Mouse (Mus musculus) neural tube, embryonic 14.5 days (tissue): ENCODE results near the gene Odf2l. TPM values are rescaled to one million over a fixed set of nuclear protein-coding genes. Genes with fewer than 3 reads are reported as not detected.

ENCODE experiments used
- ATAC-seq: fragments of 200-750 bp; cut with Nextera tagmentation; 2 replicates; pipeline ENCODE4 v1.8.0; 2017; ENCODE audit warnings: low read depth, mild to moderate bottlenecking, moderate TSS enrichment, moderate library complexity
- H3K27ac ChIP-seq: fragments of 300-500 bp; sonication (generic); 2 replicates; pipeline ENCODE4 v1.5.1; 2014; ENCODE audit warnings: low read depth, mild to moderate bottlenecking, control low read depth, low read length, moderate library complexity, mixed read lengths
- H3K27me3 ChIP-seq: fragments of 300-500 bp; sonication (generic); 2 replicates; pipeline ENCODE4 v1.6.1; 2014; ENCODE audit warnings: low read length; ENCODE audit not compliant: control insufficient read depth, insufficient read depth
- H3K36me3 ChIP-seq: fragments of 300-500 bp; sonication (generic); 2 replicates; pipeline ENCODE4 v1.6.1; 2014; ENCODE audit warnings: low read length, mixed read lengths; ENCODE audit not compliant: control insufficient read depth, insufficient read depth
- H3K4me1 ChIP-seq: fragments of 300-500 bp; sonication (generic); 2 replicates; pipeline ENCODE4 v1.6.1; 2014; ENCODE audit warnings: low read length; ENCODE audit not compliant: control insufficient read depth, insufficient read depth
- H3K4me2 ChIP-seq: fragments of 300-500 bp; sonication (generic); 2 replicates; pipeline ENCODE4 v1.6.1; 2014; ENCODE audit warnings: mild to moderate bottlenecking, low read depth, low read length, control low read depth
- H3K4me3 ChIP-seq: fragments of 300-500 bp; sonication (generic); 2 replicates; pipeline ENCODE4 v1.5.1; 2014; ENCODE audit warnings: low read depth, low read length, control low read depth, mixed read lengths
- H3K9ac ChIP-seq: fragments of 300-500 bp; sonication (generic); replicated peaks from 2 replicates; pipeline ENCODE4 v1.6.1; 2014; ENCODE audit warnings: low read depth, mild to moderate bottlenecking, control low read depth, low read length, mixed read lengths
- H3K9me3 ChIP-seq: fragments of 300-500 bp; sonication (generic); 2 replicates; pipeline ENCODE4 v1.6.1; 2016; ENCODE audit warnings: low read length; ENCODE audit not compliant: control insufficient read depth
- WGBS: fragments of 180-500 bp; shearing (Covaris S2); extraction: QIAGEN DNeasy Blood & Tissue Kit; methylation state at CpG from one replicate; pipeline ENCODE4 v1.1.7; 2014; 5-methylcytosine and 5-hydroxymethylcytosine counted together
- polyA plus RNA-seq: library from polyadenylated mRNA; unstranded; fragments of >200 nt; fragmentation: Nextera tagmentation; extraction: Ambion mirVana; gene quantifications from 2 replicates; pipeline ENCODE4 v1.2.1, GENCODE M21; 2014

Gene Odf2l
- polyA plus RNA-seq, 1 experiment from 2014 or later = 14.5 TPM

DNA sequence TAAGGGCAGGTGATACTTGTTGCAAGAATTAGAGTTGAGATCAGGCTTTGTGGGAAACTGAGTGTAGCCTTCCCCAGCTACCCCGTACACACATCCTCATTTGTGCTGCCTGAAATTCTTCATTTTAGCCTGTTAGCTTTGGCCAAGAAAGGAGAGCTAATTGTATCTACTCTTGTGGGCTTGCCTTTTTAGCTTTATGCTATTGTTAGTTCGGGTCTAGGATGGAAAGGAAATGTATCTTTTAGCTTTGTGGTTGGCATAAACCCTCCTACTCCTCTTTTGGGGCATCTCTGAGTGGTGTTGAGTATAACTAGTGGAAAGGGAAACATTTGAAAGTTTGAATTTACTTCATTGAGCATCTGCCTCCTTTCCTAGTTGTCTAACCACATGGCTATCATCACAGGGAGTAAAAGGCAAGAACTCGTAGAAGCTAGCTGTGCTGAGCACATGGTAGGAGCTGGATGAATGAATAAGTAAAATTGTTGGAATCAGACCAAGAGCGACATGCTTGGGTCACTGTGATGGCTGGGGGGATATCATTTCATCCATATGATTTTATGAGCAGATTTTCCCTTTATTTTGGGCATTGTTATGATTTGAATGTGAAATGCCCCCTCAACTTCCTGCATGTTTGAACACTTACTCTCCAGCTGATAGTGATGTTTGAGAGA is 53.1 kb downstream of the Odf2l start:
- no peaks in the 10 kb centered on the region for H3K27me3 ChIP-seq

GRCm38 (mm10) chr3:145184645-145185044 is 66.3 kb downstream of the Odf2l start:
- no peaks in the 10 kb centered on the region for H3K9me3 ChIP-seq
- H3K4me3 ChIP-seq = no peak overlapping the region
- ATAC-seq = no peak
- no peak overlapping the region for H3K27ac ChIP-seq
- no peaks in the 10 kb centered on the region for H3K4me1 ChIP-seq
- H3K9ac ChIP-seq = no peak overlapping the region
- H3K4me2 ChIP-seq = no peak overlapping the region
- no peaks in the 10 kb centered on the region for H3K27me3 ChIP-seq
- H3K36me3 ChIP-seq = no peaks in the 10 kb centered on the region

More for the DNA sequence above, 53.1 kb downstream of the Odf2l start:
- no peaks in the 10 kb centered on the region for H3K36me3 ChIP-seq
- 84% methylated on average over 4 of the region's 4 CpGs for WGBS
- no peak overlapping the region for H3K27ac ChIP-seq
- H3K4me3 ChIP-seq = no peak overlapping the region
- no peak overlapping the region for H3K9ac ChIP-seq
- H3K4me1 ChIP-seq = no peaks in the 10 kb centered on the region
- no peak overlapping the region for H3K4me2 ChIP-seq
- no peaks in the 10 kb centered on the region for H3K9me3 ChIP-seq
- no peak for ATAC-seq

DNA sequence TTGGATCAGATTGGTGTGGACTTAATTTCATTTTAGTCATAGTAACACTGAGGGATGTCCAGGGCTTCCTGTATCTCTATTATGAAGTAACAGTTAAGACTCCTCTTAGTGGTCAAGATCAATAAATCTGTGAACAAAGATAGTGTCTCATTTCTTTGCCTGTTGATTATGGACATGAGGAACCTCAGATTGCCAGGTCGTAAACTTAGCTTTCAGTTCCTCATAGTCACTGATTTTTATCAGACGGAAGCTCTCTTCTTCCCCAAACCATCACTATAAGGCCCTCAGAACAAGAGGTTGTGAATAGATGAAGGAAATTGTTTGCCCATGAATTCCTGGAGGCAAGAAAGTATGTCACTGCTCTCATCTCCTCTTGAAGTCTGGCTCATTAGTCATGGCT is 73.6 kb downstream of the Odf2l start:
- ATAC-seq = no peak

GRCm38 (mm10) chr3:145195240-145195923 is 77.0 kb downstream of the Odf2l start:
- ATAC-seq = no peak
- Histone ChIP-seq H3K36me3 (no peaks in the 10 kb centered on the region), H3K27ac (no peak overlapping the region), H3K4me3 (no peak overlapping the region), H3K9me3 (no peaks in the 10 kb centered on the region), H3K9ac (no peak overlapping the region), H3K4me2 (no peak overlapping the region), H3K4me1 (no peaks in the 10 kb centered on the region), H3K27me3 (no peaks in the 10 kb centered on the region)
- 88% methylated on average over 8 of the region's 8 CpGs for WGBS

More for the DNA sequence above, 73.6 kb downstream of the Odf2l start:
- Histone ChIP-seq H3K27ac (no peak overlapping the region), H3K9me3 (no peaks in the 10 kb centered on the region), H3K4me1 (no peaks in the 10 kb centered on the region), H3K4me3 (no peak overlapping the region), H3K4me2 (no peak overlapping the region), H3K27me3 (no peaks in the 10 kb centered on the region), H3K9ac (no peak overlapping the region), H3K36me3 (no peaks in the 10 kb centered on the region)
- 91% methylated on average over 2 of the region's 2 CpGs for WGBS

GRCm38 (mm10) chr3:145198050-145198449 is 79.7 kb downstream of the Odf2l start:
- H3K27ac ChIP-seq = no peak overlapping the region
- no peaks in the 10 kb centered on the region for H3K36me3 ChIP-seq
- no peak overlapping the region for H3K9ac ChIP-seq
- H3K4me1 ChIP-seq = no peaks in the 10 kb centered on the region
- ATAC-seq = no peak
- H3K27me3 ChIP-seq = no peaks in the 10 kb centered on the region
- H3K9me3 ChIP-seq = no peaks in the 10 kb centered on the region
- WGBS = 95% methylated on average over 2 of the region's 2 CpGs
- H3K4me2 ChIP-seq = no peak overlapping the region
- no peak overlapping the region for H3K4me3 ChIP-seq

Other genes starting within 250 kb of the Odf2l start
- not detected in 2 replicates for gene Clca4b, start 186.1 kb upstream of the Odf2l start, polyA plus RNA-seq
- not detected in 2 replicates for gene Clca4a, start 143.5 kb upstream of the Odf2l start, polyA plus RNA-seq
- gene Clca1, start 85.8 kb upstream of the Odf2l start, polyA plus RNA-seq = 0.07 TPM in 1 of 2 replicates, not detected in the other
- not detected in 2 replicates for gene Clca2, start 19.1 kb upstream of the Odf2l start, polyA plus RNA-seq
- 0.58 and 0.94 TPM in 2 replicates for gene Col24a1, start 173.9 kb downstream of the Odf2l start, polyA plus RNA-seq